Mouse (Mus musculus): ENCODE results near the gene Mcee. TPM values are rescaled to one million over a fixed set of nuclear protein-coding genes. Genes with fewer than 3 reads are reported as not detected.

Gene Mcee
- polyA plus RNA-seq, 1 experiment: 59.5 TPM

GRCm38 (mm10) chr7:64373830-64374562 is 18.4 kb upstream of the Mcee start, which contains the start of gene Fan1:
TSS of gene Fan1 (minus strand) at chr7:64374095.
- Histone ChIP-seq H3K4me1 (ENCODE audit: control insufficient read depth, insufficient read depth, low read length) (peaks cover 8% of the 10 kb centered on the region; the same call in 1 of the 2 replicates), H3K4me3 (replicated peaks; ENCODE audit: insufficient read depth, low read depth, low read length) (peak within 1 kb of the TSS; percentile 79), H3K27ac (ENCODE audit: insufficient read depth, low read length) (peak within 1 kb of the TSS; percentile 71), H3K27me3 (ENCODE audit: control insufficient read depth, insufficient read depth, low read length) (no peaks in the 10 kb centered on the region)
- TF ChIP-seq POLR2A (IDR thresholded peaks at IDR 0.05; ENCODE audit: borderline replicate concordance, insufficient read depth, low read length) (peak; percentile 97; the same call in 1 of the 2 replicates), CTCF (IDR thresholded peaks at IDR 0.05; ENCODE audit: borderline replicate concordance, insufficient read depth, low read depth, low read length) (no peak)
- 3% methylated on average over 27 of the region's 27 CpGs for WGBS
- peak; percentile 86 to 92 for DNase-seq

- TF ChIP-seq CTCF (IDR thresholded peaks at IDR 0.05; ENCODE audit: borderline replicate concordance, insufficient read depth, low read depth, low read length) (no peak), POLR2A (IDR thresholded peaks at IDR 0.05; ENCODE audit: borderline replicate concordance, insufficient read depth, low read length) (no peak)
- Histone ChIP-seq H3K27ac (ENCODE audit: insufficient read depth, low read length) (no peak overlapping the region), H3K4me1 (ENCODE audit: control insufficient read depth, insufficient read depth, low read length) (no peaks in the 10 kb centered on the region; the same call in none of the 2 replicates), H3K4me3 (replicated peaks; ENCODE audit: insufficient read depth, low read depth, low read length) (peak overlapping the region; percentile 96), H3K27me3 (ENCODE audit: control insufficient read depth, insufficient read depth, low read length) (no peaks in the 10 kb centered on the region)
- WGBS: 1% methylated on average over 8 of the region's 8 CpGs
- peak; percentile 20 to 21 for DNase-seq
These were observed 928 bp upstream of the Mcee start for GRCm38 (mm10) chr7:64391479-64391878.

DNA sequence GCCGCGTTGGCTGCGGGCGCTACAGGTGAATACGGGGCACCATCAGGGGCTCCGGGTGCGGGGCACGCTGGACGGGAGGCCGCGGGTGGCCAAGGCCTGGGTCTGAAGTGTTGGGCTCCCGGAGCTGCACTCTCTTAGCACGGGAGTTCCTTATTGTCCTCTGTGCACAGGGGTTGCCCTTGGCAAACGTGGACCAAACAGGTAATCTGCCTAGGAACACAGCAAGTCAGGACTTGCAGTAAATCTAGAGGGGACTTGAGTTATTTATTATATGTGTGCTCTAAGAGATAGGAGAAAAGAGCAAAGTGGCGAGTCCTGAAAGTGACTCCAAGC is 378 bp downstream of the Mcee start:
- H3K4me3 ChIP-seq (replicated peaks; ENCODE audit: insufficient read depth, low read depth, low read length): peak overlapping the region; percentile 96
- WGBS: under 1% methylated on average over 15 of the region's 15 CpGs
- H3K4me1 ChIP-seq (ENCODE audit: control insufficient read depth, insufficient read depth, low read length): no peaks in the 10 kb centered on the region; the same call in none of the 2 replicates
- H3K27ac ChIP-seq (ENCODE audit: insufficient read depth, low read length): peak overlapping the region; percentile 14; the same call in 1 of the 2 replicates
- DNase-seq: no peak
- TF ChIP-seq CTCF (IDR thresholded peaks at IDR 0.05; ENCODE audit: borderline replicate concordance, insufficient read depth, low read depth, low read length) (no peak), POLR2A (IDR thresholded peaks at IDR 0.05; ENCODE audit: borderline replicate concordance, insufficient read depth, low read length) (no peak)
- no peaks in the 10 kb centered on the region for H3K27me3 ChIP-seq (ENCODE audit: control insufficient read depth, insufficient read depth, low read length)

GRCm38 (mm10) chr7:64400725-64401124 is 8.3 kb downstream of the Mcee start:
- TF ChIP-seq CTCF (IDR thresholded peaks at IDR 0.05; ENCODE audit: borderline replicate concordance, insufficient read depth, low read depth, low read length): no peak
- no peak for TF ChIP-seq POLR2A (IDR thresholded peaks at IDR 0.05; ENCODE audit: borderline replicate concordance, insufficient read depth, low read length)
- no peaks in the 10 kb centered on the region for H3K4me1 ChIP-seq (ENCODE audit: control insufficient read depth, insufficient read depth, low read length)
- no peaks in the 10 kb centered on the region for H3K27me3 ChIP-seq (ENCODE audit: control insufficient read depth, insufficient read depth, low read length)
- H3K4me3 ChIP-seq (replicated peaks; ENCODE audit: insufficient read depth, low read depth, low read length): no peak overlapping the region
- 34% methylated on average over 1 of the region's 1 CpGs for WGBS
- no peak for DNase-seq
- H3K27ac ChIP-seq (ENCODE audit: insufficient read depth, low read length): no peak overlapping the region

- no peak overlapping the region for H3K27ac ChIP-seq (ENCODE audit: insufficient read depth, low read length)
- DNase-seq: no peak
- TF ChIP-seq POLR2A (IDR thresholded peaks at IDR 0.05; ENCODE audit: borderline replicate concordance, insufficient read depth, low read length) (no peak), CTCF (IDR thresholded peaks at IDR 0.05; ENCODE audit: borderline replicate concordance, insufficient read depth, low read depth, low read length) (no peak)
- 87% methylated on average over 4 of the region's 4 CpGs for WGBS
- no peaks in the 10 kb centered on the region for H3K27me3 ChIP-seq (ENCODE audit: control insufficient read depth, insufficient read depth, low read length)
- H3K4me3 ChIP-seq (replicated peaks; ENCODE audit: insufficient read depth, low read depth, low read length): no peak overlapping the region
- H3K4me1 ChIP-seq (ENCODE audit: control insufficient read depth, insufficient read depth, low read length): no peaks in the 10 kb centered on the region
These were observed 10.0 kb downstream of the Mcee start for GRCm38 (mm10) chr7:64402452-64402851.

DNA sequence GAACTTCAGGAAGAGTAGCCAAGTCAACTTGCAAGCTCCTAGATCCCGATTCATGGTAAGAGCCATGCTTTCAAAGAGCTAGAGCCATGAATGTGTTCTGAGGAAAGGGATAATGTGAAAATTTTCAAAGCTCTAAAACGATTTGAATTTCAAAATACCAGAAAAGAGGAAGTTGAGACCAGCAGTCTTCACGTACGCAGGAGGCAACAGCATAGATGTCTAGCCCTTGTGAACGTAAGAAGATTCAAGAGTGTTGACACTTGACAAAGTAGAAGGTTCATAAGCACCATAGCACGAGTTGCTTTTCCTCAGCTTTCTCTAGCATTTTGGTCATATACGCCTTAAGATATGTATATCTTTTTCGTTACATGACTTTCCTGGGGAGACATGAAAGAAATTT is 11.6 kb downstream of the Mcee start:
- Histone ChIP-seq H3K27me3 (ENCODE audit: control insufficient read depth, insufficient read depth, low read length) (no peaks in the 10 kb centered on the region), H3K4me1 (ENCODE audit: control insufficient read depth, insufficient read depth, low read length) (no peaks in the 10 kb centered on the region), H3K4me3 (replicated peaks; ENCODE audit: insufficient read depth, low read depth, low read length) (no peak overlapping the region), H3K27ac (ENCODE audit: insufficient read depth, low read length) (no peak overlapping the region)
- DNase-seq: no peak
- TF ChIP-seq CTCF (IDR thresholded peaks at IDR 0.05; ENCODE audit: borderline replicate concordance, insufficient read depth, low read depth, low read length): no peak
- TF ChIP-seq POLR2A (IDR thresholded peaks at IDR 0.05; ENCODE audit: borderline replicate concordance, insufficient read depth, low read length): no peak
- 95% methylated on average over 8 of the region's 8 CpGs for WGBS

DNA sequence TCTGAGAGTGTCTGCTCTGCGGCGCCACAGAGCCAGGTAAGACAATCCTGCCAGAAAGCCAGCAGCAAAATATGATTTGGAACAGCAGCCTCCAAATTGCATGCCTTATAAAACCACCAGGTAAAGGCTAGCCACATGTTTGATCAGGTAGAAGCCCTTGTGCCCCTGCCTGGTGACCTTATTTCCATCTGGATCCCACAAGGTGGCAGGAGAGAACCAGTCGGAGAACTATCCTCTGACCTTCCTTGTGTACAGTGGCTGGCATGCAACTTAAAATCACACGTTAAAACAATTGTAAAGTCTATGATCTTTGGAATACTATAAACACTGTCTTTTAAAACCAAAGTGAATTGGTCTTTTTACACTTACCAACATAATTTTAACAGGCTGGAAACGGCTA is 32.5 kb downstream of the Mcee start:
- H3K4me3 ChIP-seq (replicated peaks; ENCODE audit: insufficient read depth, low read depth, low read length): no peak overlapping the region
- peak; percentile 51 to 55 for DNase-seq
- H3K27ac ChIP-seq (ENCODE audit: insufficient read depth, low read length): no peak overlapping the region
- no peaks in the 10 kb centered on the region for H3K27me3 ChIP-seq (ENCODE audit: control insufficient read depth, insufficient read depth, low read length)
- no peaks in the 10 kb centered on the region for H3K4me1 ChIP-seq (ENCODE audit: control insufficient read depth, insufficient read depth, low read length)
- 45% methylated on average over 5 of the region's 5 CpGs for WGBS
- peak; percentile 77 for TF ChIP-seq CTCF (IDR thresholded peaks at IDR 0.05; ENCODE audit: borderline replicate concordance, insufficient read depth, low read depth, low read length)
- no peak for TF ChIP-seq POLR2A (IDR thresholded peaks at IDR 0.05; ENCODE audit: borderline replicate concordance, insufficient read depth, low read length)

All from cerebellum, adult 2 months (tissue).